Mouse (Mus musculus) limb, embryonic 13.5 days (tissue): Measurements from ENCODE around the gene Gabbr2. TPM values are rescaled to one million over a fixed set of nuclear protein-coding genes. Genes with fewer than 3 reads are reported as not detected.

Experiments used
- ATAC-seq: fragments of 200-750 bp; cut with Nextera tagmentation; 2 replicates; pipeline ENCODE4 v1.8.0; 2017; ENCODE audit warnings: low read depth, moderate number of reproducible peaks, moderate TSS enrichment; ENCODE audit not compliant: low FRiP score
- H3K27ac ChIP-seq: fragments of 300-500 bp; sonication (generic); 2 replicates; pipeline ENCODE4 v1.5.1; 2015; ENCODE audit warnings: inconsistent platforms, mild to moderate bottlenecking, moderate library complexity
- H3K27me3 ChIP-seq: fragments of 300-500 bp; sonication (generic); 2 replicates; pipeline ENCODE4 v1.6.1; 2015; ENCODE audit warnings: mild to moderate bottlenecking, inconsistent platforms
- H3K36me3 ChIP-seq: fragments of 300-500 bp; sonication (generic); 2 replicates; pipeline ENCODE4 v1.6.1; 2015; ENCODE audit warnings: inconsistent platforms, mild to moderate bottlenecking, moderate library complexity
- H3K4me1 ChIP-seq: fragments of 300-500 bp; sonication (generic); 2 replicates; pipeline ENCODE4 v1.6.1; 2015; ENCODE audit warnings: inconsistent platforms
- H3K4me2 ChIP-seq: fragments of 300-500 bp; sonication (generic); replicated peaks from 2 replicates; pipeline ENCODE4 v1.6.1; 2015; ENCODE audit warnings: inconsistent platforms, mild to moderate bottlenecking, moderate library complexity
- H3K4me3 ChIP-seq: fragments of 300-500 bp; sonication (generic); 2 replicates; pipeline ENCODE4 v1.5.1; 2015; ENCODE audit warnings: moderate library complexity, mild to moderate bottlenecking, inconsistent platforms
- H3K9ac ChIP-seq: fragments of 300-500 bp; sonication (generic); 2 replicates; pipeline ENCODE4 v1.6.1; 2015; ENCODE audit warnings: mild to moderate bottlenecking, inconsistent platforms
- H3K9me3 ChIP-seq: fragments of 300-500 bp; sonication (generic); 2 replicates; pipeline ENCODE4 v1.6.1; 2016; ENCODE audit warnings: inconsistent platforms
- WGBS: fragments of 180-500 bp; shearing (Covaris S2); methylation state at CpG from one replicate; pipeline ENCODE4 v1.1.7; 2015; 5-methylcytosine and 5-hydroxymethylcytosine counted together
- polyA plus RNA-seq: library from polyadenylated mRNA; unstranded; fragments of >200 nt; fragmentation: Nextera tagmentation; extraction: Ambion mirVana; gene quantifications from 2 replicates; pipeline ENCODE4 v1.2.1, GENCODE M21; 2015

Gabbr2 gene
- polyA plus RNA-seq, 1 experiment from 2014 or later = 0.11 TPM

- peaks cover 8% of the 10 kb centered on the region for H3K27me3 ChIP-seq
- no peak overlapping the region for H3K4me2 ChIP-seq
- H3K27ac ChIP-seq = no peak overlapping the region
- no peaks in the 10 kb centered on the region for H3K36me3 ChIP-seq
- 39% methylated on average over 6 of the region's 6 CpGs for WGBS
- H3K4me3 ChIP-seq = no peak overlapping the region
- peaks cover 8% of the 10 kb centered on the region; the same call in 1 of the 2 replicates for H3K4me1 ChIP-seq
- no peak for ATAC-seq
- no peaks in the 10 kb centered on the region for H3K9me3 ChIP-seq
- H3K9ac ChIP-seq = no peak overlapping the region
Observed at GRCm38 (mm10) chr4:46870157-46870556, 121.5 kb downstream of the Gabbr2 start.

GRCm38 (mm10) chr4:46869380-46869779 is 122.3 kb downstream of the Gabbr2 start:
- H3K9ac ChIP-seq = no peak overlapping the region
- no peak for ATAC-seq
- WGBS = 78% methylated on average over 2 of the region's 2 CpGs
- no peak overlapping the region for H3K4me3 ChIP-seq
- H3K4me2 ChIP-seq = no peak overlapping the region
- H3K4me1 ChIP-seq = peaks cover 8% of the 10 kb centered on the region; the same call in 1 of the 2 replicates
- H3K27ac ChIP-seq = no peak overlapping the region
- no peaks in the 10 kb centered on the region for H3K9me3 ChIP-seq
- H3K36me3 ChIP-seq = no peaks in the 10 kb centered on the region
- H3K27me3 ChIP-seq = peaks cover 8% of the 10 kb centered on the region

GRCm38 (mm10) chr4:46868921-46869320 is 122.8 kb downstream of the Gabbr2 start:
- Histone ChIP-seq H3K4me2 (no peak overlapping the region), H3K9me3 (no peaks in the 10 kb centered on the region), H3K36me3 (no peaks in the 10 kb centered on the region), H3K4me1 (peaks cover 8% of the 10 kb centered on the region; the same call in 1 of the 2 replicates), H3K27ac (no peak overlapping the region), H3K27me3 (peaks cover 8% of the 10 kb centered on the region), H3K4me3 (no peak overlapping the region), H3K9ac (no peak overlapping the region)
- no peak for ATAC-seq
- WGBS = 87% methylated on average over 3 of the region's 3 CpGs

GRCm38 (mm10) chr4:46868181-46868580 is 123.5 kb downstream of the Gabbr2 start:
- Histone ChIP-seq H3K9ac (no peak overlapping the region), H3K9me3 (no peaks in the 10 kb centered on the region), H3K36me3 (no peaks in the 10 kb centered on the region), H3K4me2 (no peak overlapping the region), H3K27ac (no peak overlapping the region), H3K27me3 (peaks cover 8% of the 10 kb centered on the region), H3K4me1 (peaks cover 8% of the 10 kb centered on the region; the same call in 1 of the 2 replicates), H3K4me3 (no peak overlapping the region)
- ATAC-seq = no peak
- 72% methylated on average over 5 of the region's 5 CpGs for WGBS

- no peak for ATAC-seq
- Histone ChIP-seq H3K27ac (no peak overlapping the region), H3K4me3 (no peak overlapping the region), H3K4me2 (no peak overlapping the region), H3K9me3 (no peaks in the 10 kb centered on the region), H3K9ac (no peak overlapping the region), H3K36me3 (no peaks in the 10 kb centered on the region), H3K27me3 (peaks cover 8% of the 10 kb centered on the region), H3K4me1 (peaks cover 8% of the 10 kb centered on the region; the same call in 1 of the 2 replicates)
- 84% methylated on average over 10 of the region's 10 CpGs for WGBS
Observed at GRCm38 (mm10) chr4:46867779-46868178, 123.9 kb downstream of the Gabbr2 start.

GRCm38 (mm10) chr4:46866070-46866469 is 125.6 kb downstream of the Gabbr2 start:
- no peak for ATAC-seq
- Histone ChIP-seq H3K9ac (no peak overlapping the region), H3K4me1 (peaks cover 8% of the 10 kb centered on the region; the same call in 1 of the 2 replicates), H3K4me2 (no peak overlapping the region), H3K4me3 (no peak overlapping the region), H3K36me3 (no peaks in the 10 kb centered on the region), H3K27ac (no peak overlapping the region), H3K27me3 (no peaks in the 10 kb centered on the region), H3K9me3 (no peaks in the 10 kb centered on the region)
- WGBS = 72% methylated on average over 2 of the region's 2 CpGs

- no peak overlapping the region for H3K9ac ChIP-seq
- H3K4me1 ChIP-seq = peaks cover 11% of the 10 kb centered on the region
- H3K9me3 ChIP-seq = no peaks in the 10 kb centered on the region
- WGBS = 86% methylated on average over 12 of the region's 12 CpGs
- no peak overlapping the region for H3K4me2 ChIP-seq
- H3K27ac ChIP-seq = no peak overlapping the region
- H3K27me3 ChIP-seq = peaks cover 3% of the 10 kb centered on the region; the same call in 1 of the 2 replicates
- ATAC-seq = no peak
- H3K4me3 ChIP-seq = no peak overlapping the region
- no peaks in the 10 kb centered on the region for H3K36me3 ChIP-seq
Observed at GRCm38 (mm10) chr4:46863721-46864120, 128.0 kb downstream of the Gabbr2 start.

- Histone ChIP-seq H3K27me3 (peaks cover 3% of the 10 kb centered on the region; the same call in 1 of the 2 replicates), H3K27ac (no peak overlapping the region), H3K36me3 (no peaks in the 10 kb centered on the region), H3K9me3 (no peaks in the 10 kb centered on the region), H3K9ac (no peak overlapping the region), H3K4me3 (no peak overlapping the region), H3K4me2 (no peak overlapping the region), H3K4me1 (peaks cover 17% of the 10 kb centered on the region)
- WGBS = 92% methylated on average over 4 of the region's 4 CpGs
- ATAC-seq = no peak
Observed at GRCm38 (mm10) chr4:46862677-46863076, 129.0 kb downstream of the Gabbr2 start.

- 70% methylated on average over 6 of the region's 6 CpGs for WGBS
- H3K9ac ChIP-seq = no peak overlapping the region
Observed at GRCm38 (mm10) chr4:46860586-46860985, 131.1 kb downstream of the Gabbr2 start.

GRCm38 (mm10) chr4:46858899-46859298 is 132.8 kb downstream of the Gabbr2 start:
- ATAC-seq = peak; percentile 41; the same call in 1 of the 2 replicates
- H3K27ac ChIP-seq = no peak overlapping the region

More at GRCm38 (mm10) chr4:46860586-46860985, 131.1 kb downstream of the Gabbr2 start:
- no peak overlapping the region for H3K27ac ChIP-seq
- peaks cover 13% of the 10 kb centered on the region for H3K4me1 ChIP-seq
- peaks cover 3% of the 10 kb centered on the region; the same call in 1 of the 2 replicates for H3K27me3 ChIP-seq
- no peak for ATAC-seq
- no peaks in the 10 kb centered on the region for H3K36me3 ChIP-seq
- H3K4me3 ChIP-seq = no peak overlapping the region
- no peak overlapping the region for H3K4me2 ChIP-seq
- H3K9me3 ChIP-seq = no peaks in the 10 kb centered on the region

GRCm38 (mm10) chr4:46856145-46856544 is 135.5 kb downstream of the Gabbr2 start:
- no peak overlapping the region for H3K4me3 ChIP-seq
- 90% methylated on average over 8 of the region's 8 CpGs for WGBS
- ATAC-seq = no peak
- H3K4me1 ChIP-seq = peaks cover 13% of the 10 kb centered on the region
- no peak overlapping the region for H3K27ac ChIP-seq
- no peaks in the 10 kb centered on the region for H3K9me3 ChIP-seq
- no peak overlapping the region for H3K4me2 ChIP-seq
- no peak overlapping the region for H3K9ac ChIP-seq
- H3K27me3 ChIP-seq = peaks cover 3% of the 10 kb centered on the region; the same call in 1 of the 2 replicates
- H3K36me3 ChIP-seq = no peaks in the 10 kb centered on the region

More at GRCm38 (mm10) chr4:46858899-46859298, 132.8 kb downstream of the Gabbr2 start:
- Histone ChIP-seq H3K4me2 (peak overlapping the region; percentile 37), H3K27me3 (peaks cover 3% of the 10 kb centered on the region; the same call in 1 of the 2 replicates), H3K9ac (no peak overlapping the region), H3K36me3 (no peaks in the 10 kb centered on the region), H3K4me1 (peaks cover 13% of the 10 kb centered on the region), H3K4me3 (no peak overlapping the region), H3K9me3 (no peaks in the 10 kb centered on the region)
- WGBS = 11% methylated on average over 13 of the region's 13 CpGs

- Histone ChIP-seq H3K4me1 (peaks cover 13% of the 10 kb centered on the region), H3K27me3 (peaks cover 3% of the 10 kb centered on the region; the same call in 1 of the 2 replicates), H3K36me3 (no peaks in the 10 kb centered on the region), H3K4me3 (no peak overlapping the region), H3K4me2 (peak overlapping the region; percentile 14; the same call in 1 of the 2 replicates), H3K9ac (no peak overlapping the region), H3K9me3 (0 out of 2 replicates have a peak, but pooled peaks cover 3% of the 10 kb centered on the region), H3K27ac (no peak overlapping the region)
- no peak for ATAC-seq
- WGBS = 60% methylated on average over 23 of the region's 23 CpGs
Observed at GRCm38 (mm10) chr4:46854686-46855385, 136.8 kb downstream of the Gabbr2 start.
